Mouse (Mus musculus): Measurements from ENCODE around the gene Tbc1d2b. TPM values are rescaled to one million over a fixed set of nuclear protein-coding genes. Genes with fewer than 3 reads are reported as not detected.

The Tbc1d2b gene
- polyA plus RNA-seq, 1 experiment, result 6.7 TPM

DNA sequence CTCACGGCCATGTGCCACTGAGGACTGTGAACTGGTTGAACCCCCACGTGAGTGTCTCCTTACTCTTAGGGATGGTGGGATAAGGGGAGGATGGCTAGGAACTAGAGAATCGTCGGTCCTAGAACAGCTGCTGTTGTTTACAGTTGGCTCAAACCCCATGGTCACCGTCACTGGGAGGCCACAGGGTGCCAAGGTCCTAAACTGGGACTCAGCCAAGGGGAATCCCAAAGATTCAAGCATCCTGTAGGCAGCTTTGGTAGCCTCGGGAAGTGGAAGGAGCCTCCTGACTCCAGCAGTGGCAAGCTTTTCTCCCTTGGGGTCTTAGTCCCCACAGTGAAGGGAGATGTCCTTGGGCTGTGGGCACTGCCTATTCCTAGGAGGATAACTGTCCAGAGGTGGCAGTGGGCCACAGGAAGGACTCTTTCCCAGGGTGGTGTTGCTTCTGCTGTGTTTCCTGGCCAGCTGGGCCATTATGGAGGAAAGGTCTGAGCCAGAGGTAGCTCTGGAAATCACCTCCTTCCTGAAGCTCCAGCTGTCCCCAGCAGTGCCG lies 73.4 kb downstream of the Tbc1d2b start:
- no peak overlapping the region for H3K4me3 ChIP-seq (ENCODE audit: insufficient read depth, poor library complexity, severe bottlenecking)
- no peaks in the 10 kb centered on the region for H3K27me3 ChIP-seq (ENCODE audit: control insufficient read depth, insufficient read depth, insufficient read length)
- H3K79me2 ChIP-seq (ENCODE audit: control insufficient read depth, insufficient read depth), result no peaks in the 10 kb centered on the region
- H3ac ChIP-seq (ENCODE audit: control insufficient read depth, insufficient read length, low read depth), result no peak overlapping the region
- H3K79me3 ChIP-seq (ENCODE audit: low read depth), result no peaks in the 10 kb centered on the region
- TF ChIP-seq MAX (IDR thresholded peaks at IDR 0.05) (no peak), CEBPB (IDR thresholded peaks at IDR 0.05; ENCODE audit: low read depth) (no peak), MYOG (IDR thresholded peaks at IDR 0.05; ENCODE audit: control insufficient read depth, extremely low read depth, insufficient read length) (no peak), FOSL1 (IDR thresholded peaks at IDR 0.05; ENCODE audit: insufficient read depth, low read length, poor library complexity, severe bottlenecking) (no peak), CTCF (IDR thresholded peaks at IDR 0.05; ENCODE audit: control insufficient read depth, insufficient read depth, insufficient read length) (no peak), MYOD1 (IDR thresholded peaks at IDR 0.05; ENCODE audit: control insufficient read depth, insufficient read length, low read depth) (no peak), USF1 (IDR thresholded peaks at IDR 0.05; ENCODE audit: low read depth) (no peak)
- H3K36me3 ChIP-seq (ENCODE audit: control insufficient read depth, insufficient read depth), result peaks cover 5% of the 10 kb centered on the region

- Histone ChIP-seq H3K4me3 (ENCODE audit: insufficient read depth, poor library complexity, severe bottlenecking) (no peak overlapping the region), H3K36me3 (ENCODE audit: control insufficient read depth, insufficient read depth) (peaks cover 5% of the 10 kb centered on the region), H3K27me3 (ENCODE audit: control insufficient read depth, insufficient read depth, insufficient read length) (no peaks in the 10 kb centered on the region), H3K79me2 (ENCODE audit: control insufficient read depth, insufficient read depth) (no peaks in the 10 kb centered on the region), H3ac (ENCODE audit: control insufficient read depth, insufficient read length, low read depth) (no peak overlapping the region), H3K79me3 (ENCODE audit: low read depth) (no peaks in the 10 kb centered on the region)
- TF ChIP-seq MYOD1 (IDR thresholded peaks at IDR 0.05; ENCODE audit: control insufficient read depth, insufficient read length, low read depth), result no peak
- no peak for TF ChIP-seq MYOG (IDR thresholded peaks at IDR 0.05; ENCODE audit: control insufficient read depth, extremely low read depth, insufficient read length)
- no peak for TF ChIP-seq USF1 (IDR thresholded peaks at IDR 0.05; ENCODE audit: low read depth)
- no peak for TF ChIP-seq FOSL1 (IDR thresholded peaks at IDR 0.05; ENCODE audit: insufficient read depth, low read length, poor library complexity, severe bottlenecking)
- no peak for TF ChIP-seq CTCF (IDR thresholded peaks at IDR 0.05; ENCODE audit: control insufficient read depth, insufficient read depth, insufficient read length)
- TF ChIP-seq MAX (IDR thresholded peaks at IDR 0.05), result no peak
- no peak for TF ChIP-seq CEBPB (IDR thresholded peaks at IDR 0.05; ENCODE audit: low read depth)
Measured at GRCm38 (mm10) chr9:90196262-90196661, 74.3 kb downstream of the Tbc1d2b start.

DNA sequence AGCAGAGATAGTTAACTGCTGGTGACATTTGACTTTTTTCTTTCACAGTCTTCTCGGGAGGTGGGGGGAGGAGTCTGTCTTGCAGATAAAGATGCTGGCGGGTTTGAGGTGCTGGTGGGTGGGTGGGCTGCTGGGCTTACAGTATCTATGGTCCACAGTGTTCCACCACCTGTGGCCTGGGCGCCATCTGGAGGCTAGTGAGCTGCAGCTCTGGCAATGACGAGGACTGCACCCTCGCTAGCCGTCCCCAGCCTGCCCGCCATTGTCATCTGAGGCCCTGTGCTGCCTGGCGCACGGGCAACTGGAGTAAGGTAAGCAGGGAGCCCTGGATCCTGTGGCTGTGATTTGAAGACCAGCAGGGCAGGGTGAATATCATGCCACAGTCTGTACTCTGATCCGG lies 75.6 kb downstream of the Tbc1d2b start:
- peaks cover 5% of the 10 kb centered on the region for H3K36me3 ChIP-seq (ENCODE audit: control insufficient read depth, insufficient read depth)
- no peaks in the 10 kb centered on the region for H3K79me2 ChIP-seq (ENCODE audit: control insufficient read depth, insufficient read depth)
- no peaks in the 10 kb centered on the region for H3K79me3 ChIP-seq (ENCODE audit: low read depth)
- no peak overlapping the region for H3K4me3 ChIP-seq (ENCODE audit: insufficient read depth, poor library complexity, severe bottlenecking)
- TF ChIP-seq CTCF (IDR thresholded peaks at IDR 0.05; ENCODE audit: control insufficient read depth, insufficient read depth, insufficient read length) (peak; percentile 16), CEBPB (IDR thresholded peaks at IDR 0.05; ENCODE audit: low read depth) (no peak)
- no peak overlapping the region for H3ac ChIP-seq (ENCODE audit: control insufficient read depth, insufficient read length, low read depth)
- H3K27me3 ChIP-seq (ENCODE audit: control insufficient read depth, insufficient read depth, insufficient read length), result no peaks in the 10 kb centered on the region

DNA sequence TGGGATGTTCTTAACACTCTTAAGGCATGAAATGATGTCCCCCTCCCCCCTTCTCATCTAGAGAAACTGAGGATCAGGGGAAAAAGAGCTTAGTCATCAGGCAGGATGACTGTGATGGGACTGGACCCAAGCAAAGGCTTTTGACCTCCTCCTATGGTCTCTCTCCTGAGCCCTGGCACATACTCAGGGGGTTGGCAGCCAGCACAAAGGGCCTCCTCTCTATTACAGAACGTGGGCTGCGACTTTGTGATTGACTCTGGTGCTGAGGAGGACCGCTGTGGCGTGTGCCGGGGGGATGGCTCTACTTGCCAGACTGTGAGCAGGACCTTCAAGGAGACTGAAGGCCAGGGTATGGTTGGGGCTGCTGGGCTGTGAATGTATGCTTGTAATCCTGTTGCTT lies 81.2 kb downstream of the Tbc1d2b start:
- no peak overlapping the region for H3K4me3 ChIP-seq (ENCODE audit: insufficient read depth, poor library complexity, severe bottlenecking)
- H3K79me2 ChIP-seq (ENCODE audit: control insufficient read depth, insufficient read depth), result no peaks in the 10 kb centered on the region
- H3K79me3 ChIP-seq (ENCODE audit: low read depth), result no peaks in the 10 kb centered on the region
- H3K36me3 ChIP-seq (ENCODE audit: control insufficient read depth, insufficient read depth), result no peaks in the 10 kb centered on the region
- H3K27me3 ChIP-seq (ENCODE audit: control insufficient read depth, insufficient read depth, insufficient read length), result no peaks in the 10 kb centered on the region
- H3ac ChIP-seq (ENCODE audit: control insufficient read depth, insufficient read length, low read depth), result no peak overlapping the region
- no peak for TF ChIP-seq FOSL1 (IDR thresholded peaks at IDR 0.05; ENCODE audit: insufficient read depth, low read length, poor library complexity, severe bottlenecking)
- no peak for TF ChIP-seq USF1 (IDR thresholded peaks at IDR 0.05; ENCODE audit: low read depth)
- TF ChIP-seq MYOG (IDR thresholded peaks at IDR 0.05; ENCODE audit: control insufficient read depth, extremely low read depth, insufficient read length), result no peak
- no peak for TF ChIP-seq MAX (IDR thresholded peaks at IDR 0.05)
- no peak for TF ChIP-seq MYOD1 (IDR thresholded peaks at IDR 0.05; ENCODE audit: control insufficient read depth, insufficient read length, low read depth)
- no peak for TF ChIP-seq CEBPB (IDR thresholded peaks at IDR 0.05; ENCODE audit: low read depth)
- no peak for TF ChIP-seq CTCF (IDR thresholded peaks at IDR 0.05; ENCODE audit: control insufficient read depth, insufficient read depth, insufficient read length)

- Histone ChIP-seq H3K4me3 (ENCODE audit: insufficient read depth, poor library complexity, severe bottlenecking) (no peak overlapping the region), H3K27me3 (ENCODE audit: control insufficient read depth, insufficient read depth, insufficient read length) (no peaks in the 10 kb centered on the region), H3K79me3 (ENCODE audit: low read depth) (no peaks in the 10 kb centered on the region), H3ac (ENCODE audit: control insufficient read depth, insufficient read length, low read depth) (no peak overlapping the region), H3K36me3 (ENCODE audit: control insufficient read depth, insufficient read depth) (no peaks in the 10 kb centered on the region), H3K79me2 (ENCODE audit: control insufficient read depth, insufficient read depth) (no peaks in the 10 kb centered on the region)
- no peak for TF ChIP-seq FOSL1 (IDR thresholded peaks at IDR 0.05; ENCODE audit: insufficient read depth, low read length, poor library complexity, severe bottlenecking)
- no peak for TF ChIP-seq CTCF (IDR thresholded peaks at IDR 0.05; ENCODE audit: control insufficient read depth, insufficient read depth, insufficient read length)
- no peak for TF ChIP-seq MYOG (IDR thresholded peaks at IDR 0.05; ENCODE audit: control insufficient read depth, extremely low read depth, insufficient read length)
- TF ChIP-seq MYOD1 (IDR thresholded peaks at IDR 0.05; ENCODE audit: control insufficient read depth, insufficient read length, low read depth), result no peak
- TF ChIP-seq USF1 (IDR thresholded peaks at IDR 0.05; ENCODE audit: low read depth), result no peak
- no peak for TF ChIP-seq MAX (IDR thresholded peaks at IDR 0.05)
- TF ChIP-seq CEBPB (IDR thresholded peaks at IDR 0.05; ENCODE audit: low read depth), result no peak
Measured at GRCm38 (mm10) chr9:90188893-90189292, 81.7 kb downstream of the Tbc1d2b start.

- no peak for TF ChIP-seq FOSL1 (IDR thresholded peaks at IDR 0.05; ENCODE audit: insufficient read depth, low read length, poor library complexity, severe bottlenecking)
- TF ChIP-seq CTCF (IDR thresholded peaks at IDR 0.05; ENCODE audit: control insufficient read depth, insufficient read depth, insufficient read length), result no peak
- no peak for TF ChIP-seq MAX (IDR thresholded peaks at IDR 0.05)
- Histone ChIP-seq H3K79me3 (ENCODE audit: low read depth) (no peaks in the 10 kb centered on the region), H3K36me3 (ENCODE audit: control insufficient read depth, insufficient read depth) (no peaks in the 10 kb centered on the region)
Measured at GRCm38 (mm10) chr9:90185356-90185910, 85.2 kb downstream of the Tbc1d2b start.

More at GRCm38 (mm10) chr9:90185356-90185910, 85.2 kb downstream of the Tbc1d2b start:
- Histone ChIP-seq H3K79me2 (ENCODE audit: control insufficient read depth, insufficient read depth) (no peaks in the 10 kb centered on the region), H3K27me3 (ENCODE audit: control insufficient read depth, insufficient read depth, insufficient read length) (no peaks in the 10 kb centered on the region), H3K4me3 (ENCODE audit: insufficient read depth, poor library complexity, severe bottlenecking) (no peak overlapping the region), H3ac (ENCODE audit: control insufficient read depth, insufficient read length, low read depth) (no peak overlapping the region)
